Mouse (Mus musculus) kidney, embryonic 14.5 days (tissue): ENCODE data around the gene Zbtb41. TPM values are rescaled to one million over a fixed set of nuclear protein-coding genes. Genes with fewer than 3 reads are reported as not detected.

Source experiments
- ATAC-seq: fragments of 200-750 bp; cut with Nextera tagmentation; 2 replicates; pipeline ENCODE4 v1.8.0; 2017; ENCODE audit warnings: moderate number of reproducible peaks, mild to moderate bottlenecking, moderate TSS enrichment, moderate library complexity; ENCODE audit not compliant: low FRiP score, low TSS enrichment
- H3K27ac ChIP-seq: fragments of 300-500 bp; sonication (generic); 2 replicates; pipeline ENCODE4 v1.5.1; 2014; ENCODE audit warnings: low read depth, mild to moderate bottlenecking, low read length, moderate library complexity, mixed read lengths
- H3K27me3 ChIP-seq: fragments of 300-500 bp; sonication (generic); 2 replicates; pipeline ENCODE4 v1.6.1; 2014; ENCODE audit warnings: mild to moderate bottlenecking, low read length; ENCODE audit not compliant: control insufficient read depth, insufficient read depth
- H3K36me3 ChIP-seq: fragments of 300-500 bp; sonication (generic); 2 replicates; pipeline ENCODE4 v1.6.1; 2014; ENCODE audit warnings: low read length, mixed read lengths; ENCODE audit not compliant: control insufficient read depth, insufficient read depth
- H3K4me1 ChIP-seq: fragments of 300-500 bp; sonication (generic); 2 replicates; pipeline ENCODE4 v1.6.1; 2014; ENCODE audit warnings: low read length, mixed read lengths; ENCODE audit not compliant: control insufficient read depth, insufficient read depth
- H3K4me2 ChIP-seq: fragments of 300-500 bp; sonication (generic); replicated peaks from 2 replicates; pipeline ENCODE4 v1.6.1; 2014; ENCODE audit warnings: low read depth, mild to moderate bottlenecking, low read length
- H3K4me3 ChIP-seq: fragments of 300-500 bp; sonication (generic); 2 replicates; pipeline ENCODE4 v1.5.1; 2014; ENCODE audit warnings: mild to moderate bottlenecking, low read length
- H3K9ac ChIP-seq: fragments of 300-500 bp; sonication (generic); 2 replicates; pipeline ENCODE4 v1.6.1; 2014; ENCODE audit warnings: low read depth, mild to moderate bottlenecking, low read length, moderate library complexity
- H3K9me3 ChIP-seq: fragments of 300-500 bp; sonication (generic); 2 replicates; pipeline ENCODE4 v1.6.1; 2016; ENCODE audit warnings: low read length; ENCODE audit not compliant: control insufficient read depth
- WGBS: fragments of 180-500 bp; shearing (Covaris S2); extraction: QIAGEN DNeasy Blood & Tissue Kit; methylation state at CpG from one replicate; pipeline ENCODE4 v1.1.7; 2014; 5-methylcytosine and 5-hydroxymethylcytosine counted together
- polyA plus RNA-seq: library from polyadenylated mRNA; unstranded; fragments of >200 nt; fragmentation: Nextera tagmentation; extraction: Ambion mirVana; gene quantifications from 2 replicates; pipeline ENCODE4 v1.2.1, GENCODE M21; 2014

Gene Zbtb41
- 9.1 and 15.4 TPM in 2 replicates for polyA plus RNA-seq

GRCm38 (mm10) chr1:139421875-139422791 is at the start of gene Zbtb41:
Gene Zbtb41 (plus strand): TSS chr1:139422288.
- under 1% methylated on average over 71 of the region's 88 CpGs for WGBS
- peak within 1 kb of the TSS; percentile 91 for H3K4me3 ChIP-seq

GRCm38 (mm10) chr1:139375900-139376299 is 46.2 kb upstream of the Zbtb41 start:
- Histone ChIP-seq H3K9ac (no peak overlapping the region), H3K4me2 (no peak overlapping the region), H3K9me3 (no peaks in the 10 kb centered on the region), H3K27me3 (no peaks in the 10 kb centered on the region), H3K27ac (no peak overlapping the region), H3K36me3 (no peaks in the 10 kb centered on the region), H3K4me1 (no peaks in the 10 kb centered on the region), H3K4me3 (no peak overlapping the region)
- ATAC-seq, result no peak
- WGBS, result 52% methylated on average over 6 of the region's 6 CpGs

More at GRCm38 (mm10) chr1:139421875-139422791, at the start of gene Zbtb41:
- peak within 1 kb of the TSS; percentile 85 for H3K27ac ChIP-seq
- no peaks in the 10 kb centered on the region for H3K27me3 ChIP-seq
- H3K4me2 ChIP-seq, result peak within 1 kb of the TSS; percentile 77
- H3K9ac ChIP-seq, result peak within 1 kb of the TSS; percentile 90
- H3K9me3 ChIP-seq, result no peaks in the 10 kb centered on the region
- H3K4me1 ChIP-seq, result peaks cover 22% of the 10 kb centered on the region
- H3K36me3 ChIP-seq, result peaks cover 6% of the 10 kb centered on the region; the same call in 1 of the 2 replicates
- ATAC-seq, result peak; percentile 96

- Histone ChIP-seq H3K36me3 (no peaks in the 10 kb centered on the region), H3K27ac (no peak within 1 kb of the TSS), H3K4me2 (no peak within 1 kb of the TSS), H3K9ac (no peak within 1 kb of the TSS), H3K9me3 (no peaks in the 10 kb centered on the region), H3K27me3 (no peaks in the 10 kb centered on the region), H3K4me1 (no peaks in the 10 kb centered on the region), H3K4me3 (no peak within 1 kb of the TSS)
- peak; percentile 77 for ATAC-seq
- WGBS, result 5% methylated on average over 5 of the region's 5 CpGs
These were observed 45.3 kb upstream of the Zbtb41 start, which contains the start of gene Crb1 for GRCm38 (mm10) chr1:139376638-139377286. Gene Crb1 (minus strand): TSS chr1:139377100.

- WGBS, result 25% methylated on average over 11 of the region's 11 CpGs
- peak; percentile 70 for ATAC-seq
- Histone ChIP-seq H3K4me1 (no peaks in the 10 kb centered on the region), H3K4me2 (no peak overlapping the region), H3K27me3 (no peaks in the 10 kb centered on the region), H3K9me3 (no peaks in the 10 kb centered on the region), H3K36me3 (no peaks in the 10 kb centered on the region), H3K9ac (no peak overlapping the region), H3K4me3 (no peak overlapping the region), H3K27ac (no peak overlapping the region)
These were observed 43.0 kb upstream of the Zbtb41 start for GRCm38 (mm10) chr1:139378861-139379620.

GRCm38 (mm10) chr1:139379621-139379984 is 42.5 kb upstream of the Zbtb41 start:
- Histone ChIP-seq H3K4me3 (no peak overlapping the region), H3K4me2 (no peak overlapping the region), H3K27ac (no peak overlapping the region), H3K36me3 (no peaks in the 10 kb centered on the region), H3K9me3 (no peaks in the 10 kb centered on the region), H3K4me1 (no peaks in the 10 kb centered on the region), H3K27me3 (no peaks in the 10 kb centered on the region), H3K9ac (no peak overlapping the region)
- WGBS, result 28% methylated on average over 4 of the region's 4 CpGs
- ATAC-seq, result no peak; the same call in 1 of the 2 replicates

GRCm38 (mm10) chr1:139391747-139392146 is 30.3 kb upstream of the Zbtb41 start:
- H3K9ac ChIP-seq, result no peak overlapping the region
- ATAC-seq, result no peak
- 24% methylated on average over 2 of the region's 2 CpGs for WGBS

GRCm38 (mm10) chr1:139396589-139396988 is 25.5 kb upstream of the Zbtb41 start:
- H3K4me3 ChIP-seq, result no peak overlapping the region
- no peak overlapping the region for H3K27ac ChIP-seq
- no peaks in the 10 kb centered on the region for H3K27me3 ChIP-seq
- no peak for ATAC-seq
- H3K4me1 ChIP-seq, result no peaks in the 10 kb centered on the region
- WGBS, result 55% methylated on average over 1 of the region's 1 CpGs
- no peaks in the 10 kb centered on the region for H3K36me3 ChIP-seq
- H3K4me2 ChIP-seq, result no peak overlapping the region
- no peaks in the 10 kb centered on the region for H3K9me3 ChIP-seq
- H3K9ac ChIP-seq, result no peak overlapping the region

More at GRCm38 (mm10) chr1:139391747-139392146, 30.3 kb upstream of the Zbtb41 start:
- H3K4me2 ChIP-seq, result no peak overlapping the region
- H3K9me3 ChIP-seq, result no peaks in the 10 kb centered on the region
- no peaks in the 10 kb centered on the region for H3K4me1 ChIP-seq
- H3K4me3 ChIP-seq, result no peak overlapping the region
- no peaks in the 10 kb centered on the region for H3K36me3 ChIP-seq
- no peaks in the 10 kb centered on the region for H3K27me3 ChIP-seq
- H3K27ac ChIP-seq, result no peak overlapping the region

- ATAC-seq, result no peak
These were observed 16.3 kb upstream of the Zbtb41 start for GRCm38 (mm10) chr1:139405766-139406165.

More at GRCm38 (mm10) chr1:139405766-139406165, 16.3 kb upstream of the Zbtb41 start:
- no peak overlapping the region for H3K9ac ChIP-seq
- H3K9me3 ChIP-seq, result no peaks in the 10 kb centered on the region
- no peak overlapping the region for H3K4me2 ChIP-seq
- no peaks in the 10 kb centered on the region for H3K27me3 ChIP-seq
- H3K27ac ChIP-seq, result no peak overlapping the region
- H3K36me3 ChIP-seq, result no peaks in the 10 kb centered on the region
- no peak overlapping the region for H3K4me3 ChIP-seq
- no peaks in the 10 kb centered on the region for H3K4me1 ChIP-seq
